Mouse (Mus musculus): ENCODE measurements at regions not wholly inside any gene's neighbourhood (a gene's known extent, or its start where the extent isn't known, plus 50 kb on each side); places are given as distances from the start of the nearest gene placed in this dataset.

- no peak for TF ChIP-seq EP300 (IDR thresholded peaks at IDR 0.05; ENCODE audit: low read depth)
- no peak for TF ChIP-seq CTCF (IDR thresholded peaks at IDR 0.05; ENCODE audit: low read depth)
Measured at GRCm38 (mm10) chr3:120618358-120618757, 553.1 kb downstream of the Rwdd3 start.
